Mouse (Mus musculus) kidney, embryonic 15.5 days (tissue): Measurements from ENCODE around the gene Fgfr2. TPM values are rescaled to one million over a fixed set of nuclear protein-coding genes. Genes with fewer than 3 reads are reported as not detected.

ENCODE experiments used
- ATAC-seq: fragments of 200-750 bp; cut with Nextera tagmentation; replicated peaks from 2 replicates; pipeline ENCODE4 v1.8.0; 2017; ENCODE audit warnings: moderate TSS enrichment; ENCODE audit not compliant: low FRiP score
- H3K27ac ChIP-seq: fragments of 300-500 bp; sonication (generic); 2 replicates; pipeline ENCODE4 v1.5.1; 2015; ENCODE audit warnings: mild to moderate bottlenecking, inconsistent platforms
- H3K27me3 ChIP-seq: fragments of 300-500 bp; sonication (generic); 2 replicates; pipeline ENCODE4 v1.6.1; 2015; ENCODE audit warnings: inconsistent platforms
- H3K36me3 ChIP-seq: fragments of 300-500 bp; sonication (generic); 2 replicates; pipeline ENCODE4 v1.6.1; 2015; ENCODE audit warnings: inconsistent platforms
- H3K4me1 ChIP-seq: fragments of 300-500 bp; sonication (generic); 2 replicates; pipeline ENCODE4 v1.6.1; 2015; ENCODE audit warnings: inconsistent platforms
- H3K4me2 ChIP-seq: fragments of 300-500 bp; sonication (generic); 2 replicates; pipeline ENCODE4 v1.6.1; 2015; ENCODE audit warnings: moderate library complexity, mild to moderate bottlenecking, inconsistent platforms
- H3K4me3 ChIP-seq: fragments of 300-500 bp; sonication (generic); replicated peaks from 2 replicates; pipeline ENCODE4 v1.5.1; 2015; ENCODE audit warnings: mild to moderate bottlenecking, inconsistent platforms
- H3K9ac ChIP-seq: fragments of 300-500 bp; sonication (generic); 2 replicates; pipeline ENCODE4 v1.6.1; 2015; ENCODE audit warnings: mild to moderate bottlenecking, inconsistent platforms
- H3K9me3 ChIP-seq: fragments of 300-500 bp; sonication (generic); replicated peaks from 2 replicates; pipeline ENCODE4 v1.6.1; 2016; ENCODE audit warnings: inconsistent platforms
- WGBS: fragments of 180-500 bp; shearing (Covaris S2); methylation state at CpG from one replicate; pipeline ENCODE4 v1.1.7; 2015; ENCODE audit warnings: mixed read lengths; 5-methylcytosine and 5-hydroxymethylcytosine counted together
- polyA plus RNA-seq: library from polyadenylated mRNA; unstranded; fragments of >200 nt; fragmentation: Nextera tagmentation; extraction: Ambion mirVana; gene quantifications from 2 replicates; pipeline ENCODE4 v1.2.1, GENCODE M21; 2015

Gene Fgfr2
- polyA plus RNA-seq, 1 experiment from 2014 or later, result 104 TPM

GRCm38 (mm10) chr7:132719570-132719969 lies 403.6 kb downstream of the Fgfr2 start:
- no peak overlapping the region for H3K27ac ChIP-seq
- ATAC-seq, result no peak
- no peak overlapping the region for H3K4me2 ChIP-seq
- no peak overlapping the region for H3K4me3 ChIP-seq
- no peaks in the 10 kb centered on the region for H3K9me3 ChIP-seq
- H3K4me1 ChIP-seq, result peaks cover 34% of the 10 kb centered on the region
- H3K9ac ChIP-seq, result no peak overlapping the region
- peaks cover 7% of the 10 kb centered on the region for H3K36me3 ChIP-seq
- WGBS, result 80% methylated on average over 4 of the region's 4 CpGs
- H3K27me3 ChIP-seq, result no peaks in the 10 kb centered on the region

GRCm38 (mm10) chr7:132715259-132715658 lies 407.9 kb downstream of the Fgfr2 start:
- Histone ChIP-seq H3K27me3 (no peaks in the 10 kb centered on the region), H3K36me3 (peaks cover 7% of the 10 kb centered on the region), H3K4me3 (no peak overlapping the region), H3K4me1 (peaks cover 46% of the 10 kb centered on the region), H3K9ac (no peak overlapping the region), H3K9me3 (no peaks in the 10 kb centered on the region), H3K4me2 (no peak overlapping the region), H3K27ac (peak overlapping the region; percentile 94)
- no peak for ATAC-seq
- WGBS, result 88% methylated on average over 4 of the region's 4 CpGs

GRCm38 (mm10) chr7:132714236-132714923 lies 408.8 kb downstream of the Fgfr2 start:
- peak; percentile 50 for ATAC-seq
- Histone ChIP-seq H3K4me3 (no peak overlapping the region), H3K4me1 (peaks cover 46% of the 10 kb centered on the region), H3K36me3 (peaks cover 7% of the 10 kb centered on the region), H3K9me3 (no peaks in the 10 kb centered on the region), H3K4me2 (no peak overlapping the region), H3K27ac (peak overlapping the region; percentile 94), H3K9ac (no peak overlapping the region), H3K27me3 (no peaks in the 10 kb centered on the region)
- WGBS, result 30% methylated on average over 6 of the region's 6 CpGs

- WGBS, result 50% methylated on average over 8 of the region's 8 CpGs
- ATAC-seq, result peak; percentile 15; the same call in 1 of the 2 replicates
- Histone ChIP-seq H3K36me3 (peaks cover 7% of the 10 kb centered on the region), H3K9ac (no peak overlapping the region), H3K4me1 (peaks cover 46% of the 10 kb centered on the region), H3K4me3 (no peak overlapping the region), H3K27ac (peak overlapping the region; percentile 94), H3K4me2 (0 out of 2 replicates have a peak overlapping the region, but pooled peaks have one; percentile 14), H3K27me3 (no peaks in the 10 kb centered on the region), H3K9me3 (no peaks in the 10 kb centered on the region)
Observed at GRCm38 (mm10) chr7:132713483-132714126, 409.5 kb downstream of the Fgfr2 start.

GRCm38 (mm10) chr7:132712956-132713355 lies 410.2 kb downstream of the Fgfr2 start:
- Histone ChIP-seq H3K4me3 (no peak overlapping the region), H3K9ac (no peak overlapping the region), H3K27ac (peak overlapping the region; percentile 94), H3K9me3 (no peaks in the 10 kb centered on the region), H3K27me3 (no peaks in the 10 kb centered on the region), H3K4me2 (no peak overlapping the region), H3K36me3 (peaks cover 7% of the 10 kb centered on the region), H3K4me1 (peaks cover 46% of the 10 kb centered on the region)
- no peak for ATAC-seq
- 63% methylated on average over 7 of the region's 7 CpGs for WGBS

- peak overlapping the region; percentile 94 for H3K27ac ChIP-seq
- H3K9ac ChIP-seq, result no peak overlapping the region
- WGBS, result 24% methylated on average over 16 of the region's 16 CpGs
- H3K36me3 ChIP-seq, result peaks cover 7% of the 10 kb centered on the region
- H3K9me3 ChIP-seq, result no peaks in the 10 kb centered on the region
- no peaks in the 10 kb centered on the region for H3K27me3 ChIP-seq
- ATAC-seq, result peak; percentile 76
- peaks cover 46% of the 10 kb centered on the region for H3K4me1 ChIP-seq
- peak overlapping the region; percentile 36; the same call in 1 of the 2 replicates for H3K4me2 ChIP-seq
- no peak overlapping the region for H3K4me3 ChIP-seq
Observed at GRCm38 (mm10) chr7:132712044-132712708, 411.0 kb downstream of the Fgfr2 start.

GRCm38 (mm10) chr7:132711579-132711978 lies 411.6 kb downstream of the Fgfr2 start:
- Histone ChIP-seq H3K4me1 (peaks cover 46% of the 10 kb centered on the region), H3K4me2 (peak overlapping the region; percentile 36; the same call in 1 of the 2 replicates), H3K9ac (no peak overlapping the region), H3K9me3 (no peaks in the 10 kb centered on the region), H3K36me3 (peaks cover 7% of the 10 kb centered on the region), H3K4me3 (no peak overlapping the region), H3K27ac (peak overlapping the region; percentile 94), H3K27me3 (no peaks in the 10 kb centered on the region)
- peak; percentile 4; the same call in 1 of the 2 replicates for ATAC-seq
- 55% methylated on average over 9 of the region's 9 CpGs for WGBS

- no peak overlapping the region for H3K4me2 ChIP-seq
- ATAC-seq, result no peak
- WGBS, result 82% methylated on average over 7 of the region's 7 CpGs
Observed at GRCm38 (mm10) chr7:132705130-132705529, 418.0 kb downstream of the Fgfr2 start.

GRCm38 (mm10) chr7:132704310-132704875 lies 418.8 kb downstream of the Fgfr2 start:
- H3K36me3 ChIP-seq, result no peaks in the 10 kb centered on the region
- H3K4me1 ChIP-seq, result peaks cover 6% of the 10 kb centered on the region; the same call in 1 of the 2 replicates
- H3K9me3 ChIP-seq, result no peaks in the 10 kb centered on the region
- no peak overlapping the region for H3K9ac ChIP-seq
- WGBS, result 92% methylated on average over 8 of the region's 8 CpGs
- no peak overlapping the region for H3K27ac ChIP-seq
- no peaks in the 10 kb centered on the region for H3K27me3 ChIP-seq
- no peak overlapping the region for H3K4me3 ChIP-seq
- no peak overlapping the region for H3K4me2 ChIP-seq
- no peak for ATAC-seq

More at GRCm38 (mm10) chr7:132705130-132705529, 418.0 kb downstream of the Fgfr2 start:
- no peak overlapping the region for H3K27ac ChIP-seq
- no peaks in the 10 kb centered on the region for H3K27me3 ChIP-seq
- H3K4me1 ChIP-seq, result no peaks in the 10 kb centered on the region
- H3K4me3 ChIP-seq, result no peak overlapping the region
- H3K9me3 ChIP-seq, result no peaks in the 10 kb centered on the region
- no peak overlapping the region for H3K9ac ChIP-seq
- H3K36me3 ChIP-seq, result no peaks in the 10 kb centered on the region

- H3K27me3 ChIP-seq, result no peaks in the 10 kb centered on the region
- H3K27ac ChIP-seq, result no peak overlapping the region
- ATAC-seq, result no peak
- no peaks in the 10 kb centered on the region for H3K36me3 ChIP-seq
- H3K9ac ChIP-seq, result no peak overlapping the region
- no peak overlapping the region for H3K4me3 ChIP-seq
- H3K4me1 ChIP-seq, result peaks cover 8% of the 10 kb centered on the region; the same call in 1 of the 2 replicates
- WGBS, result 80% methylated on average over 9 of the region's 9 CpGs
- no peaks in the 10 kb centered on the region for H3K9me3 ChIP-seq
- no peak overlapping the region for H3K4me2 ChIP-seq
Observed at GRCm38 (mm10) chr7:132703515-132704309, 419.4 kb downstream of the Fgfr2 start.

GRCm38 (mm10) chr7:132702492-132703070 lies 420.6 kb downstream of the Fgfr2 start:
- no peaks in the 10 kb centered on the region for H3K27me3 ChIP-seq
- H3K4me3 ChIP-seq, result no peak overlapping the region
- WGBS, result 71% methylated on average over 5 of the region's 5 CpGs
- no peaks in the 10 kb centered on the region for H3K36me3 ChIP-seq
- no peaks in the 10 kb centered on the region for H3K9me3 ChIP-seq
- H3K9ac ChIP-seq, result no peak overlapping the region
- no peak overlapping the region for H3K27ac ChIP-seq
- peaks cover 8% of the 10 kb centered on the region; the same call in 1 of the 2 replicates for H3K4me1 ChIP-seq
- no peak overlapping the region for H3K4me2 ChIP-seq
- ATAC-seq, result no peak
